Mouse (Mus musculus): ENCODE data around the gene Adam20. TPM values are rescaled to one million over a fixed set of nuclear protein-coding genes. Genes with fewer than 3 reads are reported as not detected.
A peak's percentile ranks its signal among the peaks of the same experiment; 100 is the strongest.
"Not testable (repeated sequence)": the region's sequence is repeated elsewhere in the genome, so short reads cannot be mapped to it uniquely, and the experiment has no call there.

The Adam20 gene
- polyA plus RNA-seq (2014; fragmentation: Nextera tagmentation; extraction: Ambion mirVana), result not detected in 2 replicates

- not testable (repeated sequence) for ATAC-seq (ENCODE audit: insufficient number of reproducible peaks, low FRiP score, low TSS enrichment, low read depth); H3K4me3 ChIP-seq (ENCODE audit: low read depth, low read length)
- WGBS, result 73% methylated on average over 1 of the region's 1 CpGs
Measured at GRCm38 (mm10) chr8:40792973-40793372, at the start of gene Adam20. Gene Adam20, plus strand, starts transcription at chr8:40793273.

GRCm38 (mm10) chr8:40751908-40752307, 41.2 kb upstream of the Adam20 start, which contains the start of gene Adam25:
Gene Adam25, plus strand, starts transcription at chr8:40752208.
- H3K27me3 ChIP-seq (ENCODE audit: control insufficient read depth, insufficient read depth, low read length); H3K27ac ChIP-seq (replicated peaks; ENCODE audit: low read depth, low read length); H3K4me2 ChIP-seq (ENCODE audit: low read depth, severe bottlenecking); H3K9ac ChIP-seq (ENCODE audit: low read length); H3K4me1 ChIP-seq (ENCODE audit: control insufficient read depth, insufficient read depth, low read length); ATAC-seq (ENCODE audit: insufficient number of reproducible peaks, low FRiP score, low TSS enrichment, low read depth); H3K4me3 ChIP-seq (ENCODE audit: low read depth, low read length); H3K9me3 ChIP-seq (ENCODE audit: control insufficient read depth, low read length); H3K36me3 ChIP-seq (ENCODE audit: control insufficient read depth, insufficient read depth, low read length); DNase-seq (ENCODE audit: low spot score): not testable (repeated sequence)
- 57% methylated on average over 1 of the region's 1 CpGs for WGBS

More at GRCm38 (mm10) chr8:40792973-40793372, at the start of gene Adam20:
- not testable (repeated sequence) for H3K4me1 ChIP-seq (ENCODE audit: control insufficient read depth, insufficient read depth, low read length); H3K36me3 ChIP-seq (ENCODE audit: control insufficient read depth, insufficient read depth, low read length); DNase-seq (ENCODE audit: low spot score); H3K27me3 ChIP-seq (ENCODE audit: control insufficient read depth, insufficient read depth, low read length); H3K27ac ChIP-seq (replicated peaks; ENCODE audit: low read depth, low read length); H3K9ac ChIP-seq (ENCODE audit: low read length); H3K9me3 ChIP-seq (ENCODE audit: control insufficient read depth, low read length); H3K4me2 ChIP-seq (ENCODE audit: low read depth, severe bottlenecking)

DNA sequence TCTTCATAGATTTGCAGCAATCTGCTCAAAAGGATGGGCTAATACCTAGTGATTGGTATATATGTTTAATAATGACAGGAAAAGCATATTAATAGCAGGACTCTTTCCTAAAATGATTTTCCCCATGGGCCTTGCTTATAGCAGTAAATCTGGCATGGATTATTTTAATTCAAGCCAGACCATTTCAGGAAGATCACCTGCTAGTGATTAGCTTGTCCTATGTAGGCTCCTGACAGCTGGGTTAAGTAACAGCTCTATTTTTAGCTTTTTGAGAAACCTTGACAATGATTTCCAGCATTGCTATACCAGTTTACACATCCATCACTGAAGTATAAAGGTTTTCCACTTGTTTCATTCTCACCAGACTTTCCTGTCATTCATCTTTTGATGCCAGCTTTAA, 9.8 kb upstream of the Adam20 start:
- H3K4me1 ChIP-seq (ENCODE audit: control insufficient read depth, insufficient read depth, low read length), result no peaks in the 10 kb centered on the region
- ATAC-seq (ENCODE audit: insufficient number of reproducible peaks, low FRiP score, low TSS enrichment, low read depth) (peak; percentile 44; the same call in 1 of the 2 replicates), DNase-seq (ENCODE audit: low spot score) (no peak)
- no peak overlapping the region for H3K27ac ChIP-seq (replicated peaks; ENCODE audit: low read depth, low read length)
- H3K9ac ChIP-seq (ENCODE audit: low read length), result no peak overlapping the region
- no peak overlapping the region for H3K4me3 ChIP-seq (ENCODE audit: low read depth, low read length)
- no peak overlapping the region for H3K4me2 ChIP-seq (ENCODE audit: low read depth, severe bottlenecking)
- no peaks in the 10 kb centered on the region for H3K36me3 ChIP-seq (ENCODE audit: control insufficient read depth, insufficient read depth, low read length)
- no peaks in the 10 kb centered on the region for H3K9me3 ChIP-seq (ENCODE audit: control insufficient read depth, low read length)
- H3K27me3 ChIP-seq (ENCODE audit: control insufficient read depth, insufficient read depth, low read length), result no peaks in the 10 kb centered on the region

- H3K9me3 ChIP-seq (ENCODE audit: control insufficient read depth, low read length), result no peaks in the 10 kb centered on the region
- H3K27ac ChIP-seq (replicated peaks; ENCODE audit: low read depth, low read length), result no peak overlapping the region
- no peak overlapping the region for H3K9ac ChIP-seq (ENCODE audit: low read length)
- no peaks in the 10 kb centered on the region for H3K36me3 ChIP-seq (ENCODE audit: control insufficient read depth, insufficient read depth, low read length)
- 80% methylated on average over 2 of the region's 2 CpGs for WGBS
- DNase-seq (ENCODE audit: low spot score) (no peak), ATAC-seq (ENCODE audit: insufficient number of reproducible peaks, low FRiP score, low TSS enrichment, low read depth) (no peak)
- no peak overlapping the region for H3K4me3 ChIP-seq (ENCODE audit: low read depth, low read length)
- no peaks in the 10 kb centered on the region for H3K4me1 ChIP-seq (ENCODE audit: control insufficient read depth, insufficient read depth, low read length)
- no peak overlapping the region for H3K4me2 ChIP-seq (ENCODE audit: low read depth, severe bottlenecking)
- H3K27me3 ChIP-seq (ENCODE audit: control insufficient read depth, insufficient read depth, low read length), result no peaks in the 10 kb centered on the region
Measured at GRCm38 (mm10) chr8:40803379-40804079, 10.5 kb downstream of the Adam20 start.

Other genes starting within 250 kb of the Adam20 start
- gene Adam24, start 118.2 kb upstream of the Adam20 start, polyA plus RNA-seq (2014; fragmentation: Nextera tagmentation; extraction: Ambion mirVana), result not detected in 2 replicates
- not detected in 2 replicates for gene Adam25, start 41.1 kb upstream of the Adam20 start, polyA plus RNA-seq (2014; fragmentation: Nextera tagmentation; extraction: Ambion mirVana)
- gene Adam39, start 29.7 kb downstream of the Adam20 start, polyA plus RNA-seq (2014; fragmentation: Nextera tagmentation; extraction: Ambion mirVana), result not detected in 2 replicates